Mouse (Mus musculus): ENCODE measurements around the gene Ptprq.

Gene Ptprq

GRCm38 (mm10) chr10:107488654-107489315 is 231.1 kb downstream of the Ptprq start:
- in situ Hi-C loops (cut with MboI, MseI) = no loop called here

- in situ Hi-C loops (cut with MboI, MseI) = no loop called here
These were observed 233.1 kb downstream of the Ptprq start for GRCm38 (mm10) chr10:107486770-107487169.

DNA sequence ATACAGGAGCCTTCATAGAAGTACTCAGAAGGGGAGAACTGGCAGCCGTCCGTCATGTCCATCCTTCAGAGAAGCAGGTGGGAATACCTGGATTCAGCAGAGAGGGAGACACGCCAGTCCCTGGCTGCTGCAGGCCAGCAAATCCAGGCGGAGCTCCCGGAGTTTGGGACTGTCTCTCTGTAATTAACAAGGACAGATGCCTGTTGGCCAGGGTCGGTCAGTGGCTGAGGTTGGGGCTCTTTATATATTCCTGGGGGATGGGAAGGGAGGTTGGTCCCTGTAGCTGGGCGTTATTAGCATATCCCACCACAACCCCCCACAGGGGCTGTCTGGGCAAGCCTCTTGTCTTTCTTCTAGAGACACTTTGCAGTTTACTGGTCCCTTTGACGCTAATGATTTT is 234.0 kb downstream of the Ptprq start, which contains the start of gene Myf5:
Myf5 (minus strand) TSS at position 265 of the 400 bp plus-strand sequence.
- in situ Hi-C loops (cut with MboI, MseI) = no loop called here

DNA sequence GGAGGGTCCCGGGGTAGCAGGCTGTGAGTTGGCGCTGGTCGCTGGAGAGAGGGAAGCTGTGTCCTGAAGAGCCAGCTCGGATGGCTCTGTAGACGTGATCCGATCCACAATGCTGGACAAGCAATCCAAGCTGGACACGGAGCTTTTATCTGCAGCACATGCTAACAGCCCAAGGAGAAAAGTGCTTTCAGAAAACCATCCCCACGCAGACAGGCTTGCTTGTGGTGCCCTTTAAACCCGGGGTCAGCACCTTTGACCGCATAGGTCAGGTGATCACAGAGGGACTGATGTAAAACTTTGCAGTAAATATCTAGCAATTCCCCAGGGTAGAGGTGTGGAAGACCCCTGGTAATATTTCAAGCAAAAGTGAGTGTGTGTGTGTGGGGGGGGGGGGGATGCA is 235.8 kb downstream of the Ptprq start:
- in situ Hi-C loops (cut with MboI, MseI) = no loop called here

- in situ Hi-C loops (cut with MboI, MseI) = no loop called here
These were observed 246.4 kb downstream of the Ptprq start for GRCm38 (mm10) chr10:107473497-107473896.

DNA sequence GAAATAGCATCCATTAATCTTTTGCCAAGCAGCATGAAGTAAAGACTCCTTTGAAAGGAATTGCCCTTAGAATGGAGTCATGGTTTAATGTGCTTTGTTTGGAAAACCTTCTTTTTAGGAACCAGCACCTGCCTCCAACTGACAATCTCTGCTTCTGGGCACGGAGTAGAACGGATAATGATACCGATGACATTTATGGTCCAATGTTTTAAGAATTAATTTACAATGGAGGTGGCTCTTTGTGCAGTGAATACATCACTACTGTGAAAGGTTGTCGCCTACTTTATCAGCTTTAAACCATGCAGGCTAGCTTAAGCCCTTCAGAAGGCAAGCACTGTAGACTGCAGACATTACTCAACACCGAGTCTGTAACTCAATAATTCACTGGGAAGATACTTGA is 248.1 kb downstream of the Ptprq start:
- in situ Hi-C loops (cut with MboI, MseI) = no loop called here

DNA sequence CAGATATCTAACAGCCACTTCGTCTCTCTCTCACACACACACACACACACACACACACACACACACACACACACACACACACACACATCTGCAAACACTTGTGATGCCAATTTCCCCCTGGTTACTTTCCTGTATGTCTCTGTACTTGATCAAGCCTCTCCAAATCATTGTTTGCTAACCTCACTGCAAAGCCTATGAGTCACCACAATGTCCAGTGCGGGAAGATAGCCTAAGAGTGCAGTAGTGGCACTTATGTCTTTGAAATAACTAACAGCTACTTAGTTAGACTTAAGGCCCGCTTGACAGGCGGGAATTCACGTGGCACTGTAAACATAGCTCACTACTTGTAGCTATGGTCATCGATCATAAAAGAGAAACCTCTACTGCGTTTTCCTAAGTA is 252.0 kb downstream of the Ptprq start:
- in situ Hi-C loops (cut with MboI, MseI) = no loop called here

Data from T-helper 2 cell (primary cell).